Mouse (Mus musculus) midbrain, embryonic 12.5 days (tissue): Measurements from ENCODE around the gene Psip1. TPM values are rescaled to one million over a fixed set of nuclear protein-coding genes. Genes with fewer than 3 reads are reported as not detected.

Experiments
- ATAC-seq: fragments of 200-750 bp; cut with Nextera tagmentation; 2 replicates; pipeline ENCODE4 v1.8.0; 2017; ENCODE audit warnings: low read depth, moderate TSS enrichment, moderate library complexity; ENCODE audit not compliant: low FRiP score
- H3K27ac ChIP-seq: fragments of 300-500 bp; sonication (generic); replicated peaks from 2 replicates; pipeline ENCODE4 v1.5.1; 2016; ENCODE audit warnings: mild to moderate bottlenecking
- H3K27me3 ChIP-seq: fragments of 300-500 bp; sonication (generic); 2 replicates; pipeline ENCODE4 v1.6.1; 2016; ENCODE audit warnings: mild to moderate bottlenecking
- H3K36me3 ChIP-seq: fragments of 300-500 bp; sonication (generic); 2 replicates; pipeline ENCODE4 v1.6.1; 2016
- H3K4me1 ChIP-seq: fragments of 300-500 bp; sonication (generic); 2 replicates; pipeline ENCODE4 v1.6.1; 2016
- H3K4me2 ChIP-seq: fragments of 300-500 bp; sonication (generic); replicated peaks from 2 replicates; pipeline ENCODE4 v1.6.1; 2016; ENCODE audit warnings: mild to moderate bottlenecking, moderate library complexity
- H3K4me3 ChIP-seq: fragments of 300-500 bp; sonication (generic); 2 replicates; pipeline ENCODE4 v1.5.1; 2016; ENCODE audit warnings: mild to moderate bottlenecking
- H3K9ac ChIP-seq: fragments of 300-500 bp; sonication (generic); replicated peaks from 2 replicates; pipeline ENCODE4 v1.6.1; 2016; ENCODE audit warnings: mild to moderate bottlenecking, moderate library complexity
- H3K9me3 ChIP-seq: fragments of 300-500 bp; sonication (generic); 2 replicates; pipeline ENCODE4 v1.6.1; 2016; ENCODE audit warnings: mild to moderate bottlenecking
- WGBS: fragments of 180-500 bp; shearing (Covaris S2); methylation state at CpG from one replicate; pipeline ENCODE4 v1.1.7; 2016; 5-methylcytosine and 5-hydroxymethylcytosine counted together
- polyA plus RNA-seq: library from polyadenylated mRNA; unstranded; fragments of >200 nt; fragmentation: Nextera tagmentation; extraction: Ambion mirVana; gene quantifications from 2 replicates; pipeline ENCODE4 v1.2.1, GENCODE M21; 2016

Psip1 gene
- polyA plus RNA-seq, 1 experiment from 2014 or later: 449 TPM

GRCm38 (mm10) chr4:83436375-83436774, 49.9 kb downstream of the Psip1 start:
- H3K27ac ChIP-seq: no peak overlapping the region
- WGBS: 95% methylated on average over 8 of the region's 8 CpGs
- H3K4me1 ChIP-seq: 0 out of 2 replicates have a peak, but pooled peaks cover 2% of the 10 kb centered on the region
- H3K4me3 ChIP-seq: no peak overlapping the region
- H3K4me2 ChIP-seq: no peak overlapping the region
- no peak for ATAC-seq
- no peaks in the 10 kb centered on the region for H3K27me3 ChIP-seq
- no peak overlapping the region for H3K9ac ChIP-seq
- H3K36me3 ChIP-seq: peaks cover 87% of the 10 kb centered on the region
- H3K9me3 ChIP-seq: no peaks in the 10 kb centered on the region

DNA sequence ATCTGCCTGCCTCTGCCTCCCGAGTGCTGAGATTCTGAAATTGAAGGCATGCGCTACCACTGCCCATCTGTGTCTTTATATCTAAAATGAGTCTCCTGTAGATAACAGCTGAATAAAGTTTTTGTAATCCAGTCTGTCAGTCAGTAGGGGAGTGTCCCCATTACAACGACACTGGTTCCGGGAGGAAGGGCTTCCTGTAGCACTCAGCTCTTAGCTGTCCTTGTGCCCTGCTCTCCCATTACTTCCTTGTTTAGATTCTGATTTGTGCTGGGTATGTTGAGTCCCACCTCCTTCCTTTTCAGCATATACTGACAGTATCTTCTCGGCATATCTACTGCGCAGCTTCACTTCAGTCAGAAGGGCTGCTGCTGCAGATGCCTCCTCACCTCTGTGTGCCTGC, 53.4 kb downstream of the Psip1 start:
- no peak overlapping the region for H3K27ac ChIP-seq
- H3K9ac ChIP-seq: no peak overlapping the region
- no peak overlapping the region for H3K4me3 ChIP-seq
- peaks cover 78% of the 10 kb centered on the region for H3K36me3 ChIP-seq
- WGBS: 96% methylated on average over 6 of the region's 6 CpGs
- no peak overlapping the region for H3K4me2 ChIP-seq
- H3K27me3 ChIP-seq: no peaks in the 10 kb centered on the region
- ATAC-seq: no peak
- no peaks in the 10 kb centered on the region for H3K4me1 ChIP-seq
- H3K9me3 ChIP-seq: no peaks in the 10 kb centered on the region

GRCm38 (mm10) chr4:83431950-83432349, 54.3 kb downstream of the Psip1 start:
- no peak overlapping the region for H3K4me2 ChIP-seq
- no peak for ATAC-seq
- no peak overlapping the region for H3K4me3 ChIP-seq
- H3K9ac ChIP-seq: no peak overlapping the region
- no peaks in the 10 kb centered on the region for H3K9me3 ChIP-seq
- no peaks in the 10 kb centered on the region for H3K4me1 ChIP-seq
- H3K27ac ChIP-seq: no peak overlapping the region
- H3K27me3 ChIP-seq: no peaks in the 10 kb centered on the region
- H3K36me3 ChIP-seq: peaks cover 81% of the 10 kb centered on the region
- WGBS: 95% methylated on average over 7 of the region's 7 CpGs

GRCm38 (mm10) chr4:83428845-83429244, 57.4 kb downstream of the Psip1 start:
- H3K27me3 ChIP-seq: no peaks in the 10 kb centered on the region
- H3K9me3 ChIP-seq: no peaks in the 10 kb centered on the region
- WGBS: 91% methylated on average over 4 of the region's 4 CpGs
- no peak overlapping the region for H3K4me2 ChIP-seq
- H3K9ac ChIP-seq: no peak overlapping the region
- no peaks in the 10 kb centered on the region for H3K4me1 ChIP-seq
- H3K27ac ChIP-seq: no peak overlapping the region
- no peak for ATAC-seq
- no peak overlapping the region for H3K4me3 ChIP-seq
- peaks cover 80% of the 10 kb centered on the region for H3K36me3 ChIP-seq

DNA sequence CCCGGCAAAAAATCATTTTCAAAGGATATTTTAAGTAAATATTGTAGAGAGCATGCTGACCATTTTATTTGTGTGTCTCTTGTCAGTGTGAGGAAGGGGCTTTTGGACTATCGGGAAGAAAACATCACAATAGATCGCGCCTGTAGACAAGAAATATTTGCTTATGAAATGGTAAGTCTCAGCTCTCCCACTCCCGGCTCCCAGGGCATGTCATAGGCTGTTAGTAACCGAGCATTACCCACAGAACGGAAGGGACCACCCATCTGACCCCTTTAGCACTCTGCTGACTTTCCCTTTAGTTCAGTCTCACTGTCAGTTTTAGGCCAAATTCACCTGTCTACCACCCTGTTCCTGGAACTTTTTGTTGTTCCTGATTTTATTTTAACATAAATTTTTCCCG, 58.6 kb downstream of the Psip1 start:
- 96% methylated on average over 8 of the region's 8 CpGs for WGBS
- no peak for ATAC-seq
- Histone ChIP-seq H3K4me3 (no peak overlapping the region), H3K9me3 (no peaks in the 10 kb centered on the region), H3K27me3 (no peaks in the 10 kb centered on the region), H3K9ac (no peak overlapping the region), H3K27ac (no peak overlapping the region), H3K36me3 (peaks cover 81% of the 10 kb centered on the region), H3K4me2 (no peak overlapping the region), H3K4me1 (no peaks in the 10 kb centered on the region)

GRCm38 (mm10) chr4:83427141-83427540, 59.1 kb downstream of the Psip1 start:
- no peaks in the 10 kb centered on the region for H3K27me3 ChIP-seq
- no peak overlapping the region for H3K4me3 ChIP-seq
- H3K4me1 ChIP-seq: no peaks in the 10 kb centered on the region
- ATAC-seq: no peak
- no peak overlapping the region for H3K27ac ChIP-seq
- peaks cover 81% of the 10 kb centered on the region for H3K36me3 ChIP-seq
- no peaks in the 10 kb centered on the region for H3K9me3 ChIP-seq
- no peak overlapping the region for H3K4me2 ChIP-seq
- no peak overlapping the region for H3K9ac ChIP-seq
- WGBS: 96% methylated on average over 7 of the region's 7 CpGs

DNA sequence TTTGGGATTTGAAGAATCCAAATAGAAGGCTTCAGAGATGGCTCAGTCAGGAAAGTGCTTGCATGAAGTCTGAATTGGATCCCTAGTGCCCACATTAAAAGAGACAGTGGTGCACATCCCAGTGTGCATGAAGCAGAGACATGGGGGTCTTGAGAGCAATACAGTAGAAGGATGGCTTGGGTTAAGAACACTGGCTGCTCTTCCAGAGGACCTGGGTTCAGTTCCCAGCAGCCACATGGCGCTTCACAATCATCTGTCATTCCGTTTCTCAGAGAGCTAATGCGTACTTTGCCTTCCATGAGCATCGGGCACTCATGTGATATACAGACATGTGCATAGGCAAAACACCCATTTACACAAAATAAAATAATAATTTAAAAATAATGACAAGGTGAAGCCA, 61.1 kb downstream of the Psip1 start:
- ATAC-seq: no peak
- 99% methylated on average over 4 of the region's 4 CpGs for WGBS
- H3K9me3 ChIP-seq: no peaks in the 10 kb centered on the region
- H3K36me3 ChIP-seq: peaks cover 76% of the 10 kb centered on the region
- no peak overlapping the region for H3K4me3 ChIP-seq
- no peak overlapping the region for H3K27ac ChIP-seq
- no peaks in the 10 kb centered on the region for H3K4me1 ChIP-seq
- no peak overlapping the region for H3K4me2 ChIP-seq
- no peak overlapping the region for H3K9ac ChIP-seq
- no peaks in the 10 kb centered on the region for H3K27me3 ChIP-seq

DNA sequence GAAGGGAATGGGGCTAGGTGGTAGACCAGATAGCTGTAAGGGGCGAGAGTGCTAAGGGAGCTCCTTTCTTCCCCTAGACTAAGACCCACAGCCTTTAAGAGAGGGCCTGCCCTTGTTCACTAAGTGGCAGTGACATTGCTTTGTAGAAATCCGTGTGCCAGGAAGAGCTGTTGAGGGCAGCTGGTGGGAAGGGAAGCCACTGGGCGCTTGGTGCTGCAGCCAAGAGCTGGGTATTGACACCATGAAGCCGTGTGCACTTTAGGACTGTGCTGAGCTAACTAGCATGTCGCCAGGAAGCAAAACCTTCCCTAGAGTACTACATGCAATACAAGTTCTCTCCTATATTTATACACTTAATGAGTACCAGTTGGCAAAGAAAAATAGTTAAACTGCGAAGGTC, 62.6 kb downstream of the Psip1 start:
- H3K4me1 ChIP-seq: peaks cover 6% of the 10 kb centered on the region
- H3K4me3 ChIP-seq: no peak overlapping the region
- no peak for ATAC-seq
- peaks cover 64% of the 10 kb centered on the region for H3K36me3 ChIP-seq
- H3K27ac ChIP-seq: no peak overlapping the region
- no peaks in the 10 kb centered on the region for H3K27me3 ChIP-seq
- no peaks in the 10 kb centered on the region for H3K9me3 ChIP-seq
- no peak overlapping the region for H3K9ac ChIP-seq
- no peak overlapping the region for H3K4me2 ChIP-seq
- 96% methylated on average over 6 of the region's 6 CpGs for WGBS

GRCm38 (mm10) chr4:83418781-83419180, 67.5 kb downstream of the Psip1 start:
- Histone ChIP-seq H3K9ac (peak overlapping the region; percentile 95; the same call in 1 of the 2 replicates), H3K27me3 (no peaks in the 10 kb centered on the region), H3K9me3 (0 out of 2 replicates have a peak, but pooled peaks cover 4% of the 10 kb centered on the region), H3K4me1 (peaks cover 15% of the 10 kb centered on the region), H3K4me3 (peak overlapping the region; percentile 75), H3K36me3 (peaks cover 16% of the 10 kb centered on the region), H3K4me2 (peak overlapping the region; percentile 67), H3K27ac (no peak overlapping the region)
- 97% methylated on average over 2 of the region's 2 CpGs for WGBS
- no peak for ATAC-seq

GRCm38 (mm10) chr4:83417820-83418186, 68.5 kb downstream of the Psip1 start:
- under 1% methylated on average over 30 of the region's 30 CpGs for WGBS
- Histone ChIP-seq H3K27ac (peak overlapping the region; percentile 83), H3K27me3 (no peaks in the 10 kb centered on the region), H3K4me2 (peak overlapping the region; percentile 67), H3K36me3 (peaks cover 6% of the 10 kb centered on the region), H3K9ac (peak overlapping the region; percentile 95), H3K4me1 (peaks cover 15% of the 10 kb centered on the region), H3K4me3 (peak overlapping the region; percentile 75), H3K9me3 (0 out of 2 replicates have a peak, but pooled peaks cover 4% of the 10 kb centered on the region)
- ATAC-seq: no peak

DNA sequence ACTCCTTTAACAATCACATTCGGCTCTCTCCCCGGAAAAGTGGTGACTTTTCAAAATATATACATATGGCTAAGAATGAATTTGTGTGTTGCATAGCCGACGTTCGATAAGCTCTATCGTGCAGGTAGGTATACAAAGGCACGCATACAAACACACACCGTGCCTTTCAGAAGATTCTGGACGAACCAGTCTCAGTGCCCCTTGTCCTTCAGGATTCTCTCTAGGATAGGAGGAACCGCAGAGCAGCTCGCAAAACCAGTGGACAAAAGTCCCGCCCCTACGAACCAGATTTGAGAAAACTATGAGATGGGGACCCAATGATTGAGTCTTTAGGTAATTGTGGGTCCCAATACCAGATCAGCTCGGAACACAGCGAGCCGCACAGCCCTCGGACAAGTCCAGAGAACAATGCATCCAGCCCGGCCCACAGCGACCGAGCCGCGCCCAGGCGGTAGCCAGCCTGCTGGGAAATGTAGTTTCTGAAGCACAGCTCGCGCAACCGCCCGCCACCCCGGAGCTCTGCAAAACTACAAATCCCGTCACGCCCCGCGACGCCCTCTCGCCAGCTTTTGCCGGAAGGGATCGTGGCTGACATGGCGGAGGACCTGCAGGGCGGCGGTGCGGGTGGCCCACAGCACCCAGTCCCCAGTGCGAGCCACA, 69.0 kb downstream of the Psip1 start, which contains the start of gene Snapc3:
Gene Snapc3, plus strand, starts transcription at position 565 of the 660 bp plus-strand sequence.
- 1% methylated on average over 41 of the region's 41 CpGs for WGBS

GRCm38 (mm10) chr4:83414241-83414824, 71.9 kb downstream of the Psip1 start:
- Histone ChIP-seq H3K4me3 (no peak overlapping the region), H3K36me3 (no peaks in the 10 kb centered on the region), H3K27me3 (no peaks in the 10 kb centered on the region), H3K27ac (no peak overlapping the region), H3K4me1 (peaks cover 15% of the 10 kb centered on the region), H3K9ac (no peak overlapping the region), H3K4me2 (no peak overlapping the region), H3K9me3 (0 out of 2 replicates have a peak, but pooled peaks cover 4% of the 10 kb centered on the region)
- WGBS: 78% methylated on average over 5 of the region's 5 CpGs
- no peak for ATAC-seq

More for the DNA sequence above, 69.0 kb downstream of the Psip1 start, which contains the start of gene Snapc3:
- H3K9ac ChIP-seq: peak within 1 kb of the TSS; percentile 95
- peak; percentile 100 for ATAC-seq
- H3K4me2 ChIP-seq: peak within 1 kb of the TSS; percentile 67
- 0 out of 2 replicates have a peak, but pooled peaks cover 1% of the 10 kb centered on the region for H3K36me3 ChIP-seq
- H3K27ac ChIP-seq: peak within 1 kb of the TSS; percentile 83
- peak within 1 kb of the TSS; percentile 75 for H3K4me3 ChIP-seq
- peaks cover 15% of the 10 kb centered on the region for H3K4me1 ChIP-seq
- H3K9me3 ChIP-seq: 0 out of 2 replicates have a peak, but pooled peaks cover 4% of the 10 kb centered on the region
- no peaks in the 10 kb centered on the region for H3K27me3 ChIP-seq
